Mouse (Mus musculus) MEL (cell line): ENCODE results near the gene Npat. TPM values are rescaled to one million over a fixed set of nuclear protein-coding genes. Genes with fewer than 3 reads are reported as not detected.
A peak's percentile ranks its signal among the peaks of the same experiment; 100 is the strongest.

ENCODE experiments used
- DNase-seq: peaks from one replicate; pipeline ENCODE4 v3.0.0; 2011; ENCODE audit warnings: low read depth, low spot score
- H3K27ac ChIP-seq: 2 replicates; pipeline ENCODE4 v1.5.1; 2012; ENCODE audit warnings: low read depth, mild to moderate bottlenecking, control low read depth, low read length, moderate library complexity; ENCODE audit not compliant: control insufficient read depth
- H3K27me3 ChIP-seq, 2 experiments: fragments of 150-350 bp in 1 of 2; sonication (generic) in 1 of 2; 2 replicates each; pipeline ENCODE4 v1.6.1; 2012; ENCODE audit warnings: low read length in 2 of 2, mild to moderate bottlenecking in 2 of 2, improper control_type of control experiment in 1 of 2, moderate library complexity in 1 of 2; ENCODE audit not compliant: insufficient read depth in 2 of 2, control insufficient read depth in 1 of 2
- H3K36me3 ChIP-seq, 2 experiments: 2 replicates each; pipeline ENCODE4 v1.6.1; 2012 to 2014; ENCODE audit warnings: low read length in 2 of 2, improper control_type of control experiment in 1 of 2, inconsistent platforms in 1 of 2, mild to moderate bottlenecking in 1 of 2; ENCODE audit not compliant: insufficient read depth in 2 of 2, control insufficient read depth in 1 of 2
- H3K4me1 ChIP-seq, 2 experiments: fragments of 150-350 bp in 1 of 2; sonication (generic) in 1 of 2; 2 replicates each; pipeline ENCODE4 v1.6.1; 2012; ENCODE audit warnings: low read length in 2 of 2, improper control_type of control experiment in 1 of 2, mild to moderate bottlenecking in 1 of 2; ENCODE audit not compliant: insufficient read depth in 2 of 2, control insufficient read depth in 1 of 2
- H3K4me3 ChIP-seq, 2 experiments: fragments of 150-350 bp in 1 of 2; sonication (generic) in 1 of 2; 2 replicates each; pipeline ENCODE4 v1.5.1; 2012; ENCODE audit warnings: low read depth in 2 of 2, low read length in 2 of 2, mild to moderate bottlenecking in 2 of 2, moderate library complexity in 2 of 2, control low read depth in 1 of 2, improper control_type of control experiment in 1 of 2; ENCODE audit not compliant: control insufficient read depth in 1 of 2, insufficient read depth in 1 of 2
- H3K79me2 ChIP-seq: 2 replicates; pipeline ENCODE4 v1.6.1; 2012; ENCODE audit warnings: mild to moderate bottlenecking, low read length, moderate library complexity; ENCODE audit not compliant: control insufficient read depth, poor library complexity, insufficient read depth
- H3K9ac ChIP-seq: 2 replicates; pipeline ENCODE4 v1.6.1; 2012; ENCODE audit warnings: low read depth, mild to moderate bottlenecking, control low read depth, low read length, moderate library complexity; ENCODE audit not compliant: control insufficient read depth, poor library complexity, severe bottlenecking
- H3K9me3 ChIP-seq: fragments of 150-350 bp; sonication (generic); replicated peaks from 2 replicates; pipeline ENCODE4 v1.6.1; 2012; ENCODE audit warnings: mild to moderate bottlenecking, low read length, improper control_type of control experiment, moderate library complexity; ENCODE audit not compliant: insufficient read depth
- BHLHE40 ChIP-seq: IDR thresholded peaks from 2 replicates; pipeline ENCODE4 v1.6.1; 2012; ENCODE audit warnings: low read depth, mild to moderate bottlenecking, inconsistent platforms, low read length, improper control_type of control experiment, borderline replicate concordance
- E2F4 ChIP-seq: IDR thresholded peaks from 2 replicates; pipeline ENCODE4 v1.6.1; 2011; ENCODE audit warnings: low read depth, low read length, improper control_type of control experiment, borderline replicate concordance
- ELF1 ChIP-seq: IDR thresholded peaks from 2 replicates; pipeline ENCODE4 v1.6.1; 2014; ENCODE audit warnings: low read depth, mild to moderate bottlenecking, inconsistent platforms, low read length, improper control_type of control experiment, moderate library complexity
- EP300 ChIP-seq, 2 experiments: IDR thresholded peaks; 2 replicates each; pipeline ENCODE4 v1.6.1; 2011; ENCODE audit warnings: improper control_type of control experiment in 2 of 2, low read length in 2 of 2, low read depth in 1 of 2, mild to moderate bottlenecking in 1 of 2
- ETS1 ChIP-seq: IDR thresholded peaks from 2 replicates; pipeline ENCODE4 v1.6.1; 2012; ENCODE audit warnings: low read depth, mild to moderate bottlenecking, inconsistent platforms, low read length, improper control_type of control experiment, moderate library complexity
- HCFC1 ChIP-seq: IDR thresholded peaks from 2 replicates; pipeline ENCODE4 v1.6.1; 2012; ENCODE audit warnings: low read depth, mild to moderate bottlenecking, inconsistent platforms, low read length, improper control_type of control experiment, moderate library complexity
- KAT2A ChIP-seq: conservative IDR thresholded peaks from 2 replicates; pipeline ENCODE4 v1.6.1; 2012; ENCODE audit warnings: low read depth, low read length, improper control_type of control experiment, inconsistent platforms
- MAFK ChIP-seq: IDR thresholded peaks from 2 replicates; pipeline ENCODE4 v1.6.1; 2011; ENCODE audit warnings: low read depth, mild to moderate bottlenecking, low read length, improper control_type of control experiment, borderline replicate concordance
- MAX ChIP-seq: IDR thresholded peaks from 2 replicates; pipeline ENCODE4 v1.6.1; 2011; ENCODE audit warnings: low read length, improper control_type of control experiment
- MEF2A ChIP-seq: IDR thresholded peaks from 2 replicates; pipeline ENCODE4 v1.6.1; 2014; ENCODE audit warnings: low read depth, mild to moderate bottlenecking, inconsistent platforms, low read length, improper control_type of control experiment; ENCODE audit not compliant: poor library complexity, insufficient replicate concordance, severe bottlenecking; ENCODE audit errors: extremely low read depth
- MXI1 ChIP-seq: IDR thresholded peaks from 2 replicates; pipeline ENCODE4 v1.6.1; 2011; ENCODE audit warnings: mild to moderate bottlenecking, low read depth, low read length, improper control_type of control experiment
- MYC ChIP-seq: IDR thresholded peaks from 2 replicates; pipeline ENCODE4 v1.6.1; 2011; ENCODE audit warnings: low read depth, mild to moderate bottlenecking, low read length, improper control_type of control experiment, moderate library complexity
- NELFE ChIP-seq: IDR thresholded peaks from 2 replicates; pipeline ENCODE4 v1.6.1; 2011; ENCODE audit warnings: low read depth, low read length, improper control_type of control experiment
- NRF1 ChIP-seq: IDR thresholded peaks from 2 replicates; pipeline ENCODE4 v1.6.1; 2014; ENCODE audit warnings: low read depth, mild to moderate bottlenecking, inconsistent platforms, low read length, improper control_type of control experiment, moderate library complexity; ENCODE audit not compliant: poor library complexity, insufficient read depth, severe bottlenecking
- POLR2A ChIP-seq, 2 experiments: IDR thresholded peaks; 2 replicates each; pipeline ENCODE4 v1.6.1; 2011 to 2012; ENCODE audit warnings: low read length in 2 of 2, mild to moderate bottlenecking in 2 of 2, control low read depth in 1 of 2, improper control_type of control experiment in 1 of 2, low read depth in 1 of 2, moderate library complexity in 1 of 2; ENCODE audit not compliant: control insufficient read depth in 1 of 2, insufficient read depth in 1 of 2, poor library complexity in 1 of 2
- POLR2AphosphoS2 ChIP-seq: IDR thresholded peaks from 2 replicates; pipeline ENCODE4 v1.6.1; 2011; ENCODE audit warnings: low read length, improper control_type of control experiment
- SIN3A ChIP-seq: IDR thresholded peaks from 2 replicates; pipeline ENCODE4 v1.6.1; 2012; ENCODE audit warnings: low read length, improper control_type of control experiment, inconsistent platforms
- TAL1 ChIP-seq: IDR thresholded peaks from 2 replicates; pipeline ENCODE4 v1.6.1; 2012; ENCODE audit warnings: mild to moderate bottlenecking, inconsistent platforms, low read length, moderate library complexity, mixed read lengths
- TBP ChIP-seq: IDR thresholded peaks from 2 replicates; pipeline ENCODE4 v1.8.0; 2011; ENCODE audit warnings: low read depth, low read length, improper control_type of control experiment
- TCF12 ChIP-seq: IDR thresholded peaks from 2 replicates; pipeline ENCODE4 v1.6.1; 2014; ENCODE audit warnings: low read depth, mild to moderate bottlenecking, inconsistent platforms, low read length, improper control_type of control experiment, moderate library complexity
- UBTF ChIP-seq: IDR thresholded peaks from 2 replicates; pipeline ENCODE4 v1.6.1; 2012; ENCODE audit warnings: low read depth, mild to moderate bottlenecking, inconsistent platforms, low read length, improper control_type of control experiment, moderate library complexity, borderline replicate concordance; ENCODE audit not compliant: insufficient read depth
- USF1 ChIP-seq: IDR thresholded peaks from 2 replicates; pipeline ENCODE4 v1.6.1; 2014; ENCODE audit warnings: low read depth, mild to moderate bottlenecking, inconsistent platforms, low read length, improper control_type of control experiment, moderate library complexity
- USF2 ChIP-seq, 2 experiments: IDR thresholded peaks; 2 replicates each; pipeline ENCODE4 v1.6.1; 2011 to 2012; ENCODE audit warnings: improper control_type of control experiment in 2 of 2, low read length in 2 of 2, borderline replicate concordance in 1 of 2, inconsistent platforms in 1 of 2, low read depth in 1 of 2, mild to moderate bottlenecking in 1 of 2; ENCODE audit not compliant: insufficient read depth in 1 of 2
- ZC3H11A ChIP-seq: IDR thresholded peaks from 2 replicates; pipeline ENCODE4 v1.6.1; 2012; ENCODE audit warnings: low read depth, mild to moderate bottlenecking, inconsistent platforms, low read length, improper control_type of control experiment
- ZKSCAN1 ChIP-seq: IDR thresholded peaks from 2 replicates; pipeline ENCODE4 v1.6.1; 2012; ENCODE audit warnings: low read depth, mild to moderate bottlenecking, inconsistent platforms, low read length, improper control_type of control experiment, moderate library complexity
- ZMIZ1 ChIP-seq: IDR thresholded peaks from 2 replicates; pipeline ENCODE4 v1.6.1; 2012; ENCODE audit warnings: low read depth, mild to moderate bottlenecking, inconsistent platforms, low read length, improper control_type of control experiment, moderate library complexity
- polyA plus RNA-seq, 2 experiments: library from polyadenylated mRNA; stranded (reverse) in 1 of 2; unstranded in 1 of 2; fragments of >175 nt in 1 of 2; fragments of >200 nt in 1 of 2; gene quantifications; 2 replicates each; pipeline versions ENCODE4 v1.2.1 to v1.2.4; 2012; ENCODE audit warnings: low replicate concordance in 2 of 2, low read depth in 1 of 2; ENCODE audit not compliant: insufficient read length in 2 of 2, insufficient read depth in 1 of 2, missing spikeins in 1 of 2
- total RNA-seq: library from RNA; depleted of rRNA; stranded (reverse); fragments of 300-350 nt; gene quantifications from 2 replicates; pipeline ENCODE4 v1.2.3, GENCODE M21; 2012; rRNA removed

The Npat gene
- 12.5 and 14.1 TPM in 2 replicates for total RNA-seq
- polyA plus RNA-seq: 10 to 100 TPM in 1 of 2 experiments, not detected in 1; 16.4 TPM

DNA sequence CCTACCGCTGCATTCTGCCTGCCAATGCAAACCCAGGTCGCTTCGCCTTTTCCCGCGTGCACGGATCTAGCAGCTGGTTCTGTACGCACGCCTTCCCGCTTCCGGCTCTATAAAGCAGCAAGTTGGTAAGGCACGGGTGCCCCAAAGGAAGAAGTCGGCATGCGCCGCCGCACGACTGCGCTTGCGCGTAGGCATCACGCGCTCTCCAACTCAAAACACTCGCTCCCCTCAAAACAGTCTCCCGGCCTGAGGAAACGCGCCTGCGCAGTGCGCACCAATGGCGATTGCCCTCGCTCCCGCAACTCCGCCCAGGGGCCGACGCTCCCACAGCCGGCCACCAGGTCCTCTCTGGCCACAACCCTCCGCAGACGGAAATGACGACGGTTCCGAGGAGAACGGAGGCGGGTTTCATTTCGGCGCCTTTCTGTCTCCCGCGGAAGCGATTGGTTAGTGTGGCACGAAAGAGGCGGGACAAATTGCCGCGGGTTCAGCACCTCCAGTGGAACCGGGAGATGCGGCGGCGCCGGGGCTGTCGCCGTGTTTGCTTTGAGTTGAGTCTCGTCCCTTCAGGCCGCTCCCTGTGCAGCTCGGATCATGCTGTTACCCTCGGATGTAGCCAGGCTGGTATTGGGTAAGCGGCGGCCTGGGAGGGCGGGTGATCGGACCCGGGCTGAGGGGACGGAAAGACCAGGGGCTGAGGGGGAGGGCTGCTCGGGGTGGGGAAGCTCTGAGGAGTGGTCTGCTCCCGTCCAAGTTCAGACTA lies at the start of gene Npat, which contains the start of gene Atm:
TSS of gene Npat (plus strand) at position 490 of the 763 bp plus-strand sequence.
TSS of gene Atm (minus strand) at position 183 of the 763 bp plus-strand sequence.
- DNase-seq: peak; percentile 99
- Histone ChIP-seq H3K27ac (peak within 1 kb of the TSS; percentile 87), H3K4me1 (peaks cover 8 to 9% of the 10 kb centered on the region in 2 experiments), H3K9ac (peak within 1 kb of the TSS; percentile 93), H3K9me3 (no peaks in the 10 kb centered on the region), H3K36me3 (peaks cover 11 to 24% of the 10 kb centered on the region in 2 experiments), H3K79me2 (peaks cover 43% of the 10 kb centered on the region), H3K27me3 (no peaks in the 10 kb centered on the region), H3K4me3 (peak within 1 kb of the TSS; percentile 79 to 82)
- TF ChIP-seq MEF2A (no peak), ZKSCAN1 (no peak), ZMIZ1 (no peak; the same call in 1 of the 2 replicates), NRF1 (peak; percentile 91), MYC (peak; percentile 94), E2F4 (peak; percentile 25; the same call in 1 of the 2 replicates), USF1 (peak; percentile 87), KAT2A (peak; percentile 54; the same call in 1 of the 2 replicates), ETS1 (peak; percentile 74), EP300 (IDR thresholded peaks at IDR 0.05; ENCODE audit: low read depth in 1 of 2, low read length in 2 of 2) (no peak), ZC3H11A (no peak), USF2 (IDR thresholded peaks at IDR 0.05; ENCODE audit: borderline replicate concordance in 1 of 2, insufficient read depth in 1 of 2, low read depth in 1 of 2, low read length in 2 of 2) (no peak), TAL1 (no peak), MXI1 (peak; percentile 97), MAX (peak; percentile 98), TBP (peak; percentile 70), POLR2A (IDR thresholded peaks at IDR 0.05; ENCODE audit: control insufficient read depth in 1 of 2, insufficient read depth in 1 of 2, low read depth in 1 of 2, low read length in 2 of 2, poor library complexity in 1 of 2) (peak; percentile 90 to 95), ELF1 (peak; percentile 78), POLR2AphosphoS2 (peak; percentile 68; the same call in 1 of the 2 replicates), BHLHE40 (peak; percentile 58; the same call in 1 of the 2 replicates), SIN3A (peak; percentile 95), TCF12 (no peak), UBTF (0 out of 2 replicates have a peak, but pooled peaks have one; percentile 49), NELFE (peak; percentile 81), HCFC1 (peak; percentile 79), MAFK (no peak)
